Mouse (Mus musculus) testis, postnatal 14 days (tissue): ENCODE measurements around the gene Nt5m.

Experiments used
- DNase-seq: peaks from one replicate; pipeline ENCODE4 v3.0.0; 2021; ENCODE audit warnings: low spot score

Gene Nt5m

GRCm38 (mm10) chr11:59839459-59840126 lies 346 bp downstream of the Nt5m start, which contains the start of gene Cops3:
TSS of gene Cops3 (minus strand) at chr11:59839838.
- peak; percentile 97 for DNase-seq

- no peak for DNase-seq
Measured at GRCm38 (mm10) chr11:59846311-59846710, 7.1 kb downstream of the Nt5m start.

GRCm38 (mm10) chr11:59847131-59847530 lies 7.9 kb downstream of the Nt5m start:
- DNase-seq: peak; percentile 49

- peak; percentile 75 for DNase-seq
Measured at GRCm38 (mm10) chr11:59847891-59848884, 8.9 kb downstream of the Nt5m start.

GRCm38 (mm10) chr11:59852865-59853264 lies 13.6 kb downstream of the Nt5m start:
- DNase-seq: no peak

GRCm38 (mm10) chr11:59860467-59860866 lies 21.2 kb downstream of the Nt5m start:
- no peak for DNase-seq

GRCm38 (mm10) chr11:59864316-59864715 lies 25.1 kb downstream of the Nt5m start:
- no peak for DNase-seq

- DNase-seq: no peak
Measured at GRCm38 (mm10) chr11:59872124-59872523, 32.9 kb downstream of the Nt5m start.

GRCm38 (mm10) chr11:59880031-59880430 lies 40.8 kb downstream of the Nt5m start:
- peak; percentile 68 for DNase-seq

GRCm38 (mm10) chr11:59885217-59885986 lies 46.2 kb downstream of the Nt5m start:
- DNase-seq: peak; percentile 83

- DNase-seq: no peak
Measured at GRCm38 (mm10) chr11:59886952-59887351, 47.7 kb downstream of the Nt5m start.

- DNase-seq: no peak
Measured at GRCm38 (mm10) chr11:59888151-59888550, 48.9 kb downstream of the Nt5m start.

- peak; percentile 48 for DNase-seq
Measured at GRCm38 (mm10) chr11:59891854-59892253, 52.6 kb downstream of the Nt5m start.

GRCm38 (mm10) chr11:59893153-59893788 lies 54.0 kb downstream of the Nt5m start:
- peak; percentile 53 for DNase-seq

GRCm38 (mm10) chr11:59894916-59895315 lies 55.7 kb downstream of the Nt5m start:
- no peak for DNase-seq

- DNase-seq: no peak
Measured at GRCm38 (mm10) chr11:59895316-59895715, 56.1 kb downstream of the Nt5m start.

GRCm38 (mm10) chr11:59897981-59898599 lies 58.8 kb downstream of the Nt5m start:
- no peak for DNase-seq

- DNase-seq: no peak
Measured at GRCm38 (mm10) chr11:59899711-59900685, 60.8 kb downstream of the Nt5m start.

- no peak for DNase-seq
Measured at GRCm38 (mm10) chr11:59900995-59901394, 61.7 kb downstream of the Nt5m start.
